Mouse (Mus musculus): ENCODE measurements around the gene Exoc4. TPM values are rescaled to one million over a fixed set of nuclear protein-coding genes. Genes with fewer than 3 reads are reported as not detected.

Exoc4 gene
- total RNA-seq, 1 experiment from 2014 or later: 73.9 TPM

GRCm38 (mm10) chr6:33829261-33829660 lies 580.4 kb downstream of the Exoc4 start:
- no peak for ATAC-seq (replicated peaks; ENCODE audit: low read depth, poor library complexity, severe bottlenecking)

GRCm38 (mm10) chr6:33831276-33831675 lies 582.4 kb downstream of the Exoc4 start:
- ATAC-seq (replicated peaks; ENCODE audit: low read depth, poor library complexity, severe bottlenecking): no peak

GRCm38 (mm10) chr6:33832978-33833377 lies 584.1 kb downstream of the Exoc4 start:
- no peak for ATAC-seq (replicated peaks; ENCODE audit: low read depth, poor library complexity, severe bottlenecking)

- ATAC-seq (replicated peaks; ENCODE audit: low read depth, poor library complexity, severe bottlenecking): no peak
These were observed 587.3 kb downstream of the Exoc4 start for GRCm38 (mm10) chr6:33836048-33836780.

GRCm38 (mm10) chr6:33842901-33843300 lies 594.0 kb downstream of the Exoc4 start:
- ATAC-seq (replicated peaks; ENCODE audit: low read depth, poor library complexity, severe bottlenecking): no peak

- ATAC-seq (replicated peaks; ENCODE audit: low read depth, poor library complexity, severe bottlenecking): no peak
These were observed 610.2 kb downstream of the Exoc4 start for GRCm38 (mm10) chr6:33859049-33859448.

- ATAC-seq (replicated peaks; ENCODE audit: low read depth, poor library complexity, severe bottlenecking): no peak
These were observed 616.9 kb downstream of the Exoc4 start for GRCm38 (mm10) chr6:33865752-33866151.

- ATAC-seq (replicated peaks; ENCODE audit: low read depth, poor library complexity, severe bottlenecking): peak; percentile 63
These were observed 618.2 kb downstream of the Exoc4 start for GRCm38 (mm10) chr6:33866901-33867580.

GRCm38 (mm10) chr6:33869251-33869650 lies 620.4 kb downstream of the Exoc4 start:
- ATAC-seq (replicated peaks; ENCODE audit: low read depth, poor library complexity, severe bottlenecking): no peak

- no peak for ATAC-seq (replicated peaks; ENCODE audit: low read depth, poor library complexity, severe bottlenecking)
These were observed 621.7 kb downstream of the Exoc4 start for GRCm38 (mm10) chr6:33870468-33871142.

GRCm38 (mm10) chr6:33871286-33871685 lies 622.4 kb downstream of the Exoc4 start:
- no peak for ATAC-seq (replicated peaks; ENCODE audit: low read depth, poor library complexity, severe bottlenecking)

GRCm38 (mm10) chr6:33872192-33872591 lies 623.3 kb downstream of the Exoc4 start:
- no peak for ATAC-seq (replicated peaks; ENCODE audit: low read depth, poor library complexity, severe bottlenecking)

- ATAC-seq (replicated peaks; ENCODE audit: low read depth, poor library complexity, severe bottlenecking): no peak
These were observed 624.1 kb downstream of the Exoc4 start for GRCm38 (mm10) chr6:33873000-33873399.

- ATAC-seq (replicated peaks; ENCODE audit: low read depth, poor library complexity, severe bottlenecking): no peak
These were observed 625.6 kb downstream of the Exoc4 start for GRCm38 (mm10) chr6:33874291-33875014.

- ATAC-seq (replicated peaks; ENCODE audit: low read depth, poor library complexity, severe bottlenecking): no peak
These were observed 635.3 kb downstream of the Exoc4 start for GRCm38 (mm10) chr6:33884141-33884683.

GRCm38 (mm10) chr6:33886941-33887340 lies 638.1 kb downstream of the Exoc4 start:
- ATAC-seq (replicated peaks; ENCODE audit: low read depth, poor library complexity, severe bottlenecking): no peak

GRCm38 (mm10) chr6:33890926-33891325 lies 642.0 kb downstream of the Exoc4 start:
- no peak for ATAC-seq (replicated peaks; ENCODE audit: low read depth, poor library complexity, severe bottlenecking)

GRCm38 (mm10) chr6:33892142-33892541 lies 643.3 kb downstream of the Exoc4 start:
- ATAC-seq (replicated peaks; ENCODE audit: low read depth, poor library complexity, severe bottlenecking): no peak

GRCm38 (mm10) chr6:33899973-33900372 lies 651.1 kb downstream of the Exoc4 start:
- ATAC-seq (replicated peaks; ENCODE audit: low read depth, poor library complexity, severe bottlenecking): no peak

- no peak for ATAC-seq (replicated peaks; ENCODE audit: low read depth, poor library complexity, severe bottlenecking)
These were observed 651.7 kb downstream of the Exoc4 start for GRCm38 (mm10) chr6:33900615-33901014.
